Mouse (Mus musculus): ENCODE results near the gene Naxd.
A peak's percentile ranks its signal among the peaks of the same experiment; 100 is the strongest.
"Not testable (repeated sequence)": the region's sequence is repeated elsewhere in the genome, so short reads cannot be mapped to it uniquely, and the experiment has no call there.

The Naxd gene

DNA sequence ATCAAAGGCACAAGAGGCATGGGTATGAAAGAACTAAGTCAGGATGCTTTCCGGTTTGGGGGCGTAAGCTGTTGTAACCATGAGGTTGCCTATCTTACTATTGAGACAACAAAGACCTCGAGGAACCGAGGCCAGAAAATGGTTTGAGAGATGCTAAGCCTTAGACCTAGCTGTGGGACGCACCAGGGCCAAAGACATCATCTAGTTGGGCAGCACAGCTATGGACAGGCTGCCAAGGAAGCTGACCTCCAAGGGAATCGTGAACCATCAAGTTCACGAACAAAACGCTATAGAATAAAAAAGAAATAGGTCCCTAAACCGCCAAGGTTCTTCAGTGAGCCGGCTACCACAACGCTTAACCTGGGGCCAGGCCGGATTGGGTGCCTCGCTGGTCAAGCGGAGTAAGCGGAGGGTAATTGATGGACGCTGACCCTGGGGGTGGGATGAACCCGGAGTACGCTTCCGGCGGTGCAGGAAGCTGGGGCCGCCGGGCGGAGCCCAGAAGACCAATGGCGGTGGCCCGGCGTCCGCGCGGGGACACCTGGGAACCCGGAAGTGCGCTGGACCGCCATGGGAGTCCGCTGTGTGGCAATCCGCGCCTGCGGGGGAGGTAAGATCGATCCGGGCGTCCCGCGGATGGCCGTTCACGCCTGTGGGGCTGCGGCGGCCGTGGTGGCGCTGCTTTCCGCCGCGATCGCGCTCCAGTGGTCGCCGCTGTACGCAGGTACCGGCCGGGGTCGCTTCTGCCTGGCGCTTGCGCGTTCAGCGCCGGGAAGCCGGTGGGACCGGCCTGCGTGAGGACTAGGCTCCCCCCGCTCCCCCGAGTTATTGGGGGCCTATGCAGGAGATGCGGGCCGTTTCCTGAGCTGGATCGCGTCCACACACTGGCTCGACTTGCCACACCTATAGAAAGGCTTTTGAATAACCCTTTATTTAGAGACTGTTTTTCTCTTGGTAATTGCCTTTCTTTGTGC lies at the start of gene Naxd:
TSS of gene Naxd (plus strand) at position 490 of the 974 bp plus-strand sequence.
- peak; percentile 87 to 88 for DNase-seq

DNA sequence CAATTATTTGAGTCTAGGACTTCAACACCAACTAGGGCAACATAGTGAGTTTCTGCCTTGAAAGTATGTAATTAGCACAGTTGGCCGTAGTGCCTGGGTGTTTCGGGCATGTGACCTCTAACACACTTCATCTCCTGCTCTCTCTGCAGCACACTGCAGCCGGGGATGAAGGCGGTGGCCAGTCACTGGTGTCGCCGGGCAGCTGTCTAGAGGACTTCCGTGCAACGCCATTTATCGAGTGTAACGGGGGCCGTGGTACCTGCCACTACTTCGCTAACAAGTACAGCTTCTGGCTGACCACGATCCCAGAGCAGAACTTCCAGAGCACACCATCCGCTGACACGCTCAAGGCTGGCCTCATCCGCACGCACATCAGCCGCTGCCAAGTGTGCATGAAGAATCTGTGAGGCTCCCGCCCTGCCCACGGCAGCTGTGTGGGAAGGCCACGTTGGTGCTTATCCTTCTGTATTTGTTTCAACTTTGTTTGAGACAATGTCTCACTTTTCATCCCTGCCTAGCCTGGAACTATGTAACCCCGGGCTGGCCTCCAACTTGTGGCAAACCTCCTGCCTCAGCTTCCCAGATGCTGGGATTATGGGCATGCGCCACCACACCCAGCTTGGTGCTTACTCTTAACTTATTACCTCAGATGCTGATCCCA lies 49.3 kb upstream of the Naxd start:
- DNase-seq = no peak

DNA sequence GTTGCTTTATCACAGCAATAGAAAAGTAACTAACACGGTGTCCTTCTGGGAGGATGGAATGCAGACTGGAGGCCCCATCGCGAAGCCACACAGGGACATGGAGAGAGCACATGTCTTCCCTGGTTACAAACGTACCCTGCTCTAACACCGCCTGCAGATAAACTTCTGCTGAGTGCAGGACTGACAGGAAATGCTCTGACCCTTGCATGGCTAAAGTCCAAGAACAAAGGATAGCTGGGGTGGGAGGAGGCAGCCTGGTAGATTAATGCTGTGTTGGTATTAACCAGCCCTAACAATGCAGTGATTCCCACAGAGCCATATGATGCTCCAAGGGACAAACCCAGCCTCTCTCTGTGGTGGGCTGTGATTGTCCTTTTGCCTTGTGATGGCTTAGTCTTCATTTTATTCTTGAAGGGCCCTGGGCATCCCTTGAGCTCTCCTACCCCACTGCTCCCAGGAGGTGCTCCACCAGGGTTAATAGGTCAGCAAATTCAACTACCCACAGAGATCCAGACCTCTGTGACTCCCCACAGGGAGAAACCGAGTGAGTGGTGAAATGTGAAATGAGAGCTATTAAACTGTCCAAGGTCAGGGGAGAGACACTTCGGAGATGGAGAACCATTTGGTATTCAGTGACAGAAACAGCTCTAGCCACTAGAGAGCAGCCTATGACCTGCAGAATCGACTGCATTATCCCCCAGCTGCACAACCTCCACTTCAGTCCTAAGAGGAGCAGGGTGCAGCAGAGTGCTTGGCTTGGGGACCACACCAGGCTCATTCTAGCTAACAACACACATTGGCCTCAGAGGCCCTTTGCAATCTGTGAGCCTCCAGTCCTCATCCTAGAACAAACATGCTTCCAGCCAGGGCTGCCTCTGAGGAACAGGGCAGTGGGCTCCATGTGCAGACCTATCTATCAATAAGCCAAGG lies 46.9 kb upstream of the Naxd start:
- peak; percentile 46 to 51 for DNase-seq

DNA sequence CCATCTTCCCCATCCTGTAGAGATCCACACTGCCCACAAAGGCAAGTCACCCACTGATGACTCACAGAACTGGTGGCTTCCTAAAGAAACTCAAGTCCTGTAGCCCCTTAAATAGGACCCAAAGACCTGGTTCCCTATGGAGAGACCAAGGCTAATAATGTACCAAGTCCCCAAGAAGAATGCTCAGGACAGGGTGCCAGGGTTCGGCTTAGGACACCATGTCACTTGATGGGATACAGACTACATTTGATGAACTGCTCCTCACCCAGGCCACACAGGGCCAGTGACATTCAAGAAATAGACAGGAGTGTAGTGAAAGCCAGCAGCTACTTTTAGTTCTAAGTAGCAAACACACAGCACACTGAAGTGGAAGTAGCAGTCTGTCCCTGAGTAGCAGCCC lies 45.2 kb upstream of the Naxd start:
- no peak for DNase-seq

DNA sequence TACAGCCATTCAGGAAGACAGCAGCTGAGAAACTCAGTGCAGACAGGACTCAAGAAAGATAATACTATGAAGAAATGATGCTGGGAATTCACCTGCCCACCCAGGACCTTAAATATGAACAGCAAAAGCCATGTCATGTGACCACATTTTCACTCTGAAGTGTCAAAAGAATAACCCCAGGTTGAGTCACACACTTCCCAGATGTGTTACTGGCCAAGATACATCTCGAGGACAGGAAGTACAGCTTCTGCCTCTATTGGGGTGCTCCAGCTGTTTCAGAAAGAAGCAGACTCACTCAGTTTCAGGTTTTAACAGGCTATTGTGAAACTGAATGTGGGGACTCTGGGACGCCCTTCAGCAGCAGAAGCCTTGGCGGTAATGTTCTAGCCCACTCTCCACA lies 44.7 kb upstream of the Naxd start:
- DNase-seq = no peak

DNA sequence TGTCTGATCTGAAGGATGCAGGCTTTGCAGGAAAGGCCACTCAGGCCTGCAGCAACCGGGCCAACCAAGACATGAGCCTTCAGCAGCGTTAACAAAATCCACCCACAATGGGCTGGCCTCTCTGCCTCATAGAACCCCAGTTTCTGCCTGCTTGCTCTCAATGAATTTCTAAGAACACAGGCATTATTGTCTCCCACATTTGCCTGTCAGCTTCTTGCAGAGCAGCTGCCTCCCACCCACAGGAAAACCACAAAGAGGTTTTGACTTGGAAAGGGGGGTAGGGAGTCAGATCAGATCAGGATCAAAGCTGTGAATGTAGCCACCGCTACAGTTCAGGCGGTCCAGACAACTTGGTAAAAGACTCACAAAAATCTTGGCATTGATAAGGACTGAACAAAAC lies 44.3 kb upstream of the Naxd start:
- DNase-seq = no peak

DNA sequence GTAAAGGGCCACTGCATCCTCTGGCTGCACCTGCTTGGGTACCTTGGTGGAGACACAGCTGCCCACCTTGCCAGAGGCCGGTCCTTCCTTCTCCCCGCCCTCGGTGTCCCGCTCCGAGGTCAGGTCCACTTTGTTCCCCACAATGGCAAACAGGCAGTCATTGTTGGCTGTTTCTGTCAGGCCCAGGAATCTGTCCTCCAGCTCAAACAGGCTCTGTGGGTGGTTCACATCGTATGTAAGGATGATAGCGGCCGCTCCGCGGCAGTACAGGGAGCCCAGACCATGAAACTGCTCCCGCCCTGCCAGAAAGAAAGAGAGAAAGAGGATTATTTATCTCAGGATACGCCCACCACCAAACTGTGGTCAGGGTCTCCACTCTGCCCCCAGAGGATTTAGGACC lies 43.1 kb upstream of the Naxd start:
- DNase-seq = no peak

DNA sequence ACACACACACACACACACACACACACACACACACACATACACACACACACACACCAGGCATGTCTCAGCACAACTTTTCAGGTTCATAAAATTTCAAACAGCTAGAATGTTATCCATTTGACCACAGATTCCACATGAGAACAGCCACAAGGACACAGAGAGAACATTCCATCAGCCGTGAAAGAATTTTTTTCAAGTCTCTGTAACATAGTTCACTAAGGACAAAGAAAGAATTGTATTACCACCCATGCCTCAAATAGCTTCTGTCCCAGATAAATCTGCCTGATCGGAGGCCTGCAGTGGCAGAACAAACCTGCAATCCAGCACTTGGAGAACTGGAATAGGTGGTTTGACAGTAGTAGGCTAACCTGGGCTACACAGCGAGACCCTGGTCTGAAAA lies 40.0 kb upstream of the Naxd start:
- no peak for DNase-seq

DNA sequence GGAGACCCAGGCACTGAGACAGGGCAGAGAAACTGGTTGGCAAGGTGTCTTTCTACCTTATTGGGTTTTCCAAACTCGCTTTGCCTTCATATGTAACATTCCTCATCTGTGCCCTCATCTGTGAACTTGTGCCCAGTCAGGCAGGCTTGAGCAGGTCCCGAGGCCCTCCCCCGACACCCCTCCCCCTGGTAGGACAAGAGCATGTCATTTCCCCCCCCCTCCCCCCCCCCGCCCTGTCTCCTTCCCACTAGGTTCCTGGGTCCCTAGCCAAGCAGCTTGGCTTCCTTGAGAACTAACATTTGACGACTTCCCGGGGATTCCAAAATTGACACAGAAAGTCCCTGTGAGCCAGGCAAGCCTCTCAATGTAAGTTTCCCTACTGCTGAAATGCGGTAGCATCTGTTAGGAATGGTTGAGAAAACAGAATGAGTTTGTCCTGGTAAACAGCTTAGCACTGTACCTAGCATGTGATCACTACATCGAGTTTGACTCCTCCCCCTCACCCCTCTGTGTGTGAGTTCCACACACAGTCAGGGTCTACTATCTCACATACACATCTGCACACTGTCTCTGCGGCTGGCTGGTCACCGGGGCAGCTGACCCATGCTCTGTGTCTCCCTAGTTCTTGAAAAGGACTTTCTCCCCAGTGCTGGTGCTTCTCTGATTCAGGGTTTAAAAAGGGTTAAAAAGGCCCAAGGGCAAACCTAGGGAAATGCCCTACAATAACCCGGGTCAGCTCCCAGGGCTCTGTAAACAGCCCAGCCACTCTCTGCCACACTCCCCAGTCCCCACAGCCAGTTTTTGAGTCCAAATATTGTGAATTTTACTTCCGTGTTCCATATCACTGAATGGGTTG lies 39.1 kb upstream of the Naxd start:
- DNase-seq = peak in 1 of 2 experiments; percentile 13

DNA sequence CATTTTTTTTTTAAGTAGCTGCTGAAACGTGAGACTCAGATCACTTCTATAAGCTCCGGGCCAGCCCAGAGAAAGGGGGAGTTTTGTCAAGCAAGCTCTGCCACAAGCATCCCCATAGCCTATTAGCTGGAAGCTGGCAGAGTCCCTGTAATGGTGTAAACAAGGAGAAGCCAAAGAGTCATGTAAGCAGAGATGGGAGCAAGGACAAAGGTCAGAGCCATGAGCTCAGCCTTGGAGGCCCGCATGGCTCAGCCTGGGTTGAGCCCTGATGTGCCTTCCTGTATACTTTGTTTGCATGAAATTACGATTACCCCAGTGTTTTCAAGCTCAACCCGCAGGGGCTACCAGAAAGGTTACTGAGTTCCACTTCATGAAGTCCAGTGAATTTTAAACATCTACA lies 38.3 kb upstream of the Naxd start:
- DNase-seq = no peak

DNA sequence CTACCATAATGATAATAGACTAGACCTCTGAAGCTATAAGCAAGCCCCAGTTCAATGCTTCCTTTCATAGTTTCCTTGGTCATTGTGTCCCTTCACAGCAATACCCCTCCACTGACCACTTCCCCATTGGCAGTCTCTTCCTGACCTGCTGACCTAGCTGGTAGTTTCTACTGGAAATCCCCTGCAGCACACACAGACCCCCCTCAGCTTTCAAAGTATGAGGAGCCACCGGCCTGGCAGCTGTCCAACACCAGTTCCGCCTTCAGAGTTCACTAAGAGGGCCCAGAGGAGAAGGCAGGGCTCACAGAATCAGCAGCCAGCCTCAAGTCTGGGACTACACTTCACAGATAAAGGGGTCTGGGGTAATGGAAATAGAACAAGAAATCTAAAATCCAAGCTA lies 36.4 kb upstream of the Naxd start:
- DNase-seq = peak; percentile 50 to 55

DNA sequence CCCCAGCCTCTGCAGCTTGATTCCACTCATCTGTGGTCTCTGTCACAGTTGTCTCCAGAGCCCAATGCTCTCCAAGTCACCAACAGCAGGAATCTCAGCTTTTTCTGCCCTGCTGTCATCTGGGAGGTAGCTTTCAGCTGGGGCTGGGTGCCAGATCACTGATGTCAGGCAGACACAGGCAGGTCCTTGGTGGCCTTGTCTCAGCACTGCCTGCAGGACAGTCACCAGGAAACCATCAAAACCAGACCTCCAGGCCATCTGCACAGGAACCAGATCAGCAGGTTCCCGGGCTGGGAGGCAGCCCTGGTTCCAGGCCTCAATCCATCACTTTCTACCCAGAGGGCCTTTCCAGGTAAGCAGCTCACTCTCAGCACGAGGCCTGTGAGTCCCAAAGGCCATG lies 35.5 kb upstream of the Naxd start:
- no peak for DNase-seq

DNA sequence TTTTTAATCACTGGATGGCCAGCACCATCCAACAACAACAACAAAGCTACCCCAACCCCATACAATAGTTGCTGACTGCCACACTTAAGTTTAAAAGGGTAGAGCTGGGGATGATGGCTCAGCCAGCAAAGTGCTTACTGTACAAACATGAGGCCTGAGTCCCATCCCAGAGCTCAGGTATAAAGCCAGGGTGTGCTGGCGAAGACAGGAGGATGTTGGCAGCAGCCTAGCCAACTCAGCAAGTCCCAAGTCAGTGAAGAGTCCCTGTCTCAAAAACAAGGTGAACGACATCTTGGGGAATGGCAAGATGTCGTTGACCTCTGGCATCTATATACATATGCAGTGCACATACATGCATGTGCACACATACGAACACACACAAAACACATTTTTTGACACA lies 34.7 kb upstream of the Naxd start:
- no peak for DNase-seq

DNA sequence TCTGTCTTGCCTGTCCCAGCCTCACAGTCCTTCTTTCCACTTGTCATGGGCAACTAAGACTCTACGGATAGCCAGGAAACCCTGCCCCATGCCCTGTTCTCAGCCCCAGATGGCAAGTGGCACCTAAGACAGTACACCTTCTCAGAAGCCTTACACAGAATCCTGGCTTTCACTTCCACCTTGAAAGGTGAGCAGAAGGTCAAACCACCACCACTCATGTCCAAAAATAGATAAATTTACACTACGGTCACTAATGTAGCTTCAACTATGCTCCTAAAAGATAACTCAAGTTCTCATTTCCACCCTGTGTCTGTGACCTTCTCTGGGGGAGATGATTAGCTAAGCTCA lies 33.8 kb upstream of the Naxd start:
- DNase-seq = peak in 1 of 2 experiments; percentile 57

DNA sequence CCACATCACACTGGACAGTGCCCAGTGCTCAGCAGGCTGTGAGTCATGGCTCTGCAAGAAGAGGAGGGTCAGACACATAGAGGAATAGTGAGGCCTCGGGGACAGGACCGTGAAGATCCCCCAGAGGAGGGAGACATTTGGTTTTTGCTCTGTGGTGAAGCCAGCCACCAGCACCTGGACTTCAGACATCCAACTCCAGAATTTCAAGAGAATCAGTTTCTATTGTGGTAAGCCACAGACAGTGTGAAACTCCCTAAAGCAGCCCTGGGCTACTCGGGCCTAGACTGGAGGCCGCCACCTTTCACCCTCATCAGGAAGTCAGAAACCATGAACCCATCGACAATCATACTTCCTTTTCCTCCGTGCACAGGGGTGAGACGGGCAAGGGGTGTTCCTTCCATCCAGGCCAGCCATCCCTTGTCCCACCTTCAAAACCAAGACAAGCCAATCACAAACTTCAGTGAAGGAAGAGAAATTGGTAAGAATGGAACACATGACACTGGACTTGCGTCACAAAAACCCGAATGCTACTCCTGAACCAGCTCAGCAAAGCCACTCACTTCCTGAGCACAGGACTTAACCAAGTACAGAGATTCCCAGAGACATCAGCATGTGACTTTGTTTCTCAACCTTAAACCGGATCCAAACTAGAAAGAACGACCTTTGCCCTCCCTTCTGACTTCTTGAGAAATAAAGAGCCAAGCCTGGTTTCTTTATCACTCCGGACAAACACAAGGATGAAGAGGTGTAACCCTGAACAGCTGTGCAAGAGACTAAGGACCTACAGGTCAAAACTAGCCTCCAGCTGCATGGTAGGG lies 33.2 kb upstream of the Naxd start:
- peak; percentile 65 to 71 for DNase-seq

DNA sequence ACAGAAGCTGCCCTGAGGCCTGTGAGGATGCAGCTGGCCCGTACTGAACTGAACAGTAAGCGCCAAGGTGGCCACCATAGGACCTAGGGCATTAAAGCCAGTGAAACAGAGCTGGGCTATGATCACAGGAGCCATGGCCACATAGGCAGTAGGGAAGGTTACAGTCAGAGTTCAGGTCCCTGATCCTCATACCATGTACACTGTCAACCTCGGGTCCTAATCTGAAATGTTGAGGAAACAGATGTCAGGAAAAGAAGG lies 32.7 kb upstream of the Naxd start:
- DNase-seq = no peak

DNA sequence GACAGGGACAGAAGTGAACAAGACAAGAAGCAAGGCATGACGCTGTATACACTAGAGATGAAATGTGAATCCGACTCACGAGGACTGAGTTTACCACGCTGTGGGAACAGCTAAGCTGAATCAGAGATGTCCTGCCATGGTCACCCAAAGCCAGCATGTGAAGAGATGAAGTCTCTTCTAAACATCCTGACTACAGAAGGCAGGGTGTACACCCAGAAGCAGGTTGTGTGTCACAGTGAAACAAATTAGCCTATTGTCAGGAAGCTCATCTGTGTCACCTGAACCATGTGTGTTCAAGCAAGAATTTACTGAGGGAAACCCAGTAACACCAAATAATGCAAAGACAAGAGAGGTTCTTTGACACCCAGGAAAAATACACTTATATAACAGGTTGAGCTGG lies 31.7 kb upstream of the Naxd start:
- no peak for DNase-seq

DNA sequence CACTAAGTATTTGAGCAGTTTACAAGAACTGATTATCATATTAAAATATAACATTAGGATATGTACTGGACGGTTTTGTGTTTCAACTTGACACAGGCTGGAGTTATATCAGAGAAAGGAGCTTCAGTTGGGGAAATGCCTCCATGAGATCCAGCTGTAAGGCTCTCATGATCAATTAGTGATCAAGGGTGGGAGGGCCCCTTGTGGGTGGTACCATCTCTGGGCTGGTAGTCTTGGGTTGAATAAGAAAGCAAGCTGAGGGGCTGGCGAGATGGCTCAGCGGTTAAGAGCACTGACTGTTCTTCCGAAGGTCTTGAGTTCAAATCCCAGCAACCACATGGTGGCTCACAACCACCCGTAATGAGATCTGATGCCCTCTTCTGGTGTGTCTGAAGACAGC lies 30.8 kb upstream of the Naxd start:
- not testable (repeated sequence) for DNase-seq

DNA sequence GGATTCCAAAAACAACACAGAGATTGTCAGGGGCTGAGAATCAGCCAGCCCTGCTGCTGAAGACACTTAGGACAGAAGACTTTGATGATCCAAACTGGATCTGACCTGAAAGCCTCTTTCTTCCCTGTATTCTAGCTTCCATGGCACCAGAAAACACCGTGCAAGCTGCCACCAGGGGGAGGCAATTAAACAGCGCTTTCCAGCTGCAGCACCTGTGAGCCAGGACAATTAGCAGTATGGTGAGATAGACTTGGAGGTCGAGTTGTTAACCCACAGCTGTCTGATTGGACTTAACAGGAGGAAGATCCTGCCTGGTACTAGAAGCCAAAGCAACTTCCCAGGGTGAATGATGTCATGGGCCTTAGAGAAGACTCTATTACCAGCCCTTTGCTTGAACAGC lies 28.2 kb upstream of the Naxd start:
- peak; percentile 37 to 41 for DNase-seq

DNA sequence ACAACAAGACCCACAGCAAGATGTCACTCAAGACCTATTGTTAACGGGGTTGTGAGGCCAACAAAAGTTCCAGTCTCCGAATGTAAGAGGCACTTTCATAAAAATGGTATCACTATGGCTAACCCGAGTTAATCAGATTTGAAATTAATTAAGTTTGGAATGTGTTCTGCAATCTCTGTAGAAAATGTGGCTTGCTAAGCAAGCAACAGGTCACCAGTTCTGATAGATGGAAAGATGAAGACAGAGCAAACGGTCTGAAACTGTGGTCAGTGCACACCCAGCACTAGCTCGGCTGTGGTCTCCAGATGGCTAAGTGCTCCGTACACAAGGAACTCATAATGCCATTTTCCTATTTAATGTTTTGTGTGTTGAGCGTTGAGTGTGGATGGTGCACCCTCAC lies 26.6 kb upstream of the Naxd start:
- no peak for DNase-seq

DNA sequence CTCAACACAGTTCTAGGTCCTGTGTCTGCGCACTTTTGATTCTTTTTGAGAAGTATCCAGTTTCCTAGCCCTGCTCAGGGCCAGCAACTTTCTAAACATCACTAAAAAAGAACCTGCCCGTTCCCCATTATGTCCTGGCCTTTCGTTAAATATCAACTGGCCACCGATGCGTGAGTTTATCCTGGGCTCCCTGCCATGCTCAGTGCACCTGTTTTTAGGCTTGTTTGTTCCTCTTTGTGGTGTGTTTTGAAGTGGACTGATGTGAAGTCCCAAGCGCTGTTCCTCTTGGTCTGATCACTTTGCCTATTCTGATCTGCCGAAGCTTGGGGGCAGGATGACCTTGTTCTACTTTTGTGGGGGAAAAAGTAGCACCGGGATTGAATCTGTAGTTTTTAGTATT lies 26.0 kb upstream of the Naxd start:
- DNase-seq = no peak

DNA sequence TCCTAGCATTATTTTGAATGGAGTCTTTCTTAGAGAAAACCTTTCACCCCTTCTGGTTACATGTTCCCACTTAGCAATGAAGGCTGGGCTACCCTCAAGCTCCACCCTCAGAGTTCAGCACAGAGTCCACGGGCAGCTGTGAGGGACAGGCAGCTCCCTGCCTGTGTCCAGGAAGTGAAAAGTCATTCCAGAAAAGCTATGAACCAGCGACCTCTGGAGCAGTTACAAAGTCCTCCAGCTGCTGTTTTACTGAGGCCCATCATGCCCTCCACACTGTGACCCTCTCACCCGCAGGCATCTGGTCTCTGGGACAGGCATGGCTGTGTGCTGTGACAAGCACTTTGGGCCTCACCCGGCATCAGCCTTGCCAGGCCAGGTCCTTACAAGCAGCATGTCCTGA lies 24.2 kb upstream of the Naxd start:
- DNase-seq = no peak
